ENCODE assay signal across 7 mouse cellular contexts in the genomic region with DNA sequence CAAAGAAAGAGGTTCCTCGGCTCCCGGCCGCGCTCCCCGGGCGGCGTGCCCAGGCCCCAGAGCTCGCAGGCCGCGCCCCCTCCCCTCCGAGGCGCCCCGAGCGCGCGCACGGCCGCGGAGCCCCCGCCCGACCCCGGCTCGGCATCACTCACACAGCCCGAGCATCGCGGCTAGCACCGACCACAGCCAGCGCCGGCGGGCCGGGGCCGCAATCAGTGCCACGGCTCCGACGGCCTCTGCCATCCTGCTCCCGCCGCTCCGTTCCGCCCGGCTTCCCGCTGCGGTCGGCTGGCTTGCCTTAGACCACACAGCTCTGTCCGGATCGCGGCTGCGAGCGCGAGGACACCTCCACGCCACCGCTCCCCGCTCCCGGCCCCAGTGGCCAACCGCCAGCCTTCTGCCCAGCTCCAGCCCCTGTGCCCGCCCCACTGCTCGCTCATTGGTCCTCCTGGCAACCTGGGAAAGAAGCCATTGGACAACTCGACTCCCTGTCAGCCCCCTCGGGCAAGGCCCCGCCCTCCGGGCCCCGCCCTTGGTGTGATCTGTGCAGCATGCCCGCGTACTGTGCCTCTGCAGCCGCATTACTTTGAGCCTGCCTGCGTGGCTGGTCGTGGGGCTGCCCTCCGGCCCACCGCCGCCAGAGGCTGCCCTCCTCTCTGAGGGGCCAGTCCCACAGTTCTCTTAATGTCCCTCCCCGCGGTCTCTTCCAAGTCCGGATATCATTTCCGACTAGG. TPM values are rescaled to one million over a fixed set of nuclear protein-coding genes. Genes with fewer than 3 reads are reported as not detected.
DNase-seq lines count a peak whose midpoint lies in the region; ATAC-seq lines count a peak whose summit lies in the region.

TSS of gene Mpzl1 (minus strand) at position 388 of the 734 bp plus-strand sequence.

- peak within 1 kb of the TSS; percentile 89 for H3K27ac ChIP-seq in embryonic facial prominence, embryonic 12.5 days
- H3K27ac ChIP-seq in limb, embryonic 11.5 days (replicated peaks; ENCODE audit: low read depth, low read length), result peak within 1 kb of the TSS; percentile 90
- peak within 1 kb of the TSS; percentile 96 for H3K27ac ChIP-seq in midbrain, embryonic 14.5 days (replicated peaks; ENCODE audit: low read depth, low read length)

- H3K4me3 ChIP-seq in embryonic facial prominence, embryonic 12.5 days, result peak within 1 kb of the TSS; percentile 61
- peak within 1 kb of the TSS; percentile 85 for H3K4me3 ChIP-seq in limb, embryonic 11.5 days (ENCODE audit: low read depth, low read length)
- peak within 1 kb of the TSS; percentile 86 for H3K4me3 ChIP-seq in midbrain, embryonic 14.5 days (replicated peaks; ENCODE audit: low read depth, low read length)

- peaks cover 33% of the 10 kb centered on the region for H3K4me1 ChIP-seq in embryonic facial prominence, embryonic 12.5 days
- H3K4me1 ChIP-seq in limb, embryonic 11.5 days (ENCODE audit: control insufficient read depth, insufficient read depth, low read length), result peaks cover 15% of the 10 kb centered on the region
- H3K4me1 ChIP-seq in midbrain, embryonic 14.5 days (ENCODE audit: control insufficient read depth, insufficient read depth, low read length), result peaks cover 25% of the 10 kb centered on the region

- peak; percentile 99 for DNase-seq in adrenal gland, postnatal 25 days
- DNase-seq in heart, adult 11 months, result peak; percentile 100
- DNase-seq in kidney, adult 18-20 months, result peak; percentile 99
- peak; percentile 99 for DNase-seq in limb, embryonic 11.5 days (ENCODE audit: low spot score)
- peak; percentile 99 for DNase-seq in midbrain, embryonic 14.5 days
- peak; percentile 92 to 96 for DNase-seq in spleen, adult 18-20 months

- peak within 1 kb of the TSS; percentile 68 for H3K4me2 ChIP-seq in embryonic facial prominence, embryonic 12.5 days (replicated peaks)
- H3K4me2 ChIP-seq in limb, embryonic 11.5 days (ENCODE audit: low read depth, severe bottlenecking), result peak within 1 kb of the TSS; percentile 62
- H3K4me2 ChIP-seq in midbrain, embryonic 14.5 days (ENCODE audit: low read length), result peak within 1 kb of the TSS; percentile 69

- H3K9ac ChIP-seq in embryonic facial prominence, embryonic 12.5 days, result peak within 1 kb of the TSS; percentile 82
- H3K9ac ChIP-seq in limb, embryonic 11.5 days (ENCODE audit: low read length), result peak within 1 kb of the TSS; percentile 87
- peak within 1 kb of the TSS; percentile 89 for H3K9ac ChIP-seq in midbrain, embryonic 14.5 days (replicated peaks; ENCODE audit: low read length)

- no peaks in the 10 kb centered on the region for H3K9me3 ChIP-seq in embryonic facial prominence, embryonic 12.5 days
- H3K9me3 ChIP-seq in limb, embryonic 11.5 days (ENCODE audit: control insufficient read depth, low read length), result no peaks in the 10 kb centered on the region
- no peaks in the 10 kb centered on the region for H3K9me3 ChIP-seq in midbrain, embryonic 14.5 days (ENCODE audit: control insufficient read depth, low read length)

- H3K27me3 ChIP-seq in embryonic facial prominence, embryonic 12.5 days, result no peaks in the 10 kb centered on the region
- H3K27me3 ChIP-seq in limb, embryonic 11.5 days (ENCODE audit: control insufficient read depth, insufficient read depth, low read length), result no peaks in the 10 kb centered on the region
- H3K27me3 ChIP-seq in midbrain, embryonic 14.5 days (ENCODE audit: control insufficient read depth, insufficient read depth, low read length), result no peaks in the 10 kb centered on the region

- 0 out of 2 replicates have a peak, but pooled peaks cover 4% of the 10 kb centered on the region for H3K36me3 ChIP-seq in embryonic facial prominence, embryonic 12.5 days
- no peaks in the 10 kb centered on the region for H3K36me3 ChIP-seq in limb, embryonic 11.5 days (ENCODE audit: control insufficient read depth, insufficient read depth, low read length)
- H3K36me3 ChIP-seq in midbrain, embryonic 14.5 days (ENCODE audit: control insufficient read depth, insufficient read depth, low read length), result no peaks in the 10 kb centered on the region

- under 1% methylated on average over 50 of the region's 73 CpGs for WGBS in embryonic facial prominence, embryonic 12.5 days
- WGBS in limb, embryonic 11.5 days, result under 1% methylated on average over 53 of the region's 73 CpGs
- WGBS in midbrain, embryonic 14.5 days, result under 1% methylated on average over 61 of the region's 73 CpGs

- ATAC-seq in embryonic facial prominence, embryonic 12.5 days (ENCODE audit: insufficient number of reproducible peaks, insufficient read depth, low FRiP score, low TSS enrichment), result peak; percentile 99
- peak; percentile 99 for ATAC-seq in limb, embryonic 11.5 days (ENCODE audit: insufficient number of reproducible peaks, low FRiP score, low TSS enrichment, low read depth)
- peak; percentile 99 for ATAC-seq in midbrain, embryonic 14.5 days (ENCODE audit: low FRiP score, low TSS enrichment)

RNA-seq across cellular contexts. Expression of gene Mpzl1, which starts in this region (rescaled TPM):
- total RNA-seq in adrenal gland, postnatal 25 days (2021), result 23.9 and 27.4 TPM in 2 replicates
- 164 and 169 TPM in 2 replicates for polyA plus RNA-seq in embryonic facial prominence, embryonic 12.5 days (2016; fragmentation: Nextera tagmentation; extraction: Ambion mirVana)
- 161 and 167 TPM in 2 replicates for polyA plus RNA-seq in limb, embryonic 11.5 days (2014; fragmentation: Nextera tagmentation; extraction: Ambion mirVana)
- 138 and 159 TPM in 2 replicates for polyA plus RNA-seq in midbrain, embryonic 14.5 days (2014; fragmentation: Nextera tagmentation; extraction: Ambion mirVana)

Comparison
In these comparisons a context has a peak if more than half of its experiments do, and no peak if none do; other contexts are left out.
1. Peak in every context shown above with its lines: DNase-seq, ATAC-seq, H3K4me3 ChIP-seq and H3K27ac ChIP-seq.